7 mouse cellular contexts compared by ENCODE assay signal in the genomic region with DNA sequence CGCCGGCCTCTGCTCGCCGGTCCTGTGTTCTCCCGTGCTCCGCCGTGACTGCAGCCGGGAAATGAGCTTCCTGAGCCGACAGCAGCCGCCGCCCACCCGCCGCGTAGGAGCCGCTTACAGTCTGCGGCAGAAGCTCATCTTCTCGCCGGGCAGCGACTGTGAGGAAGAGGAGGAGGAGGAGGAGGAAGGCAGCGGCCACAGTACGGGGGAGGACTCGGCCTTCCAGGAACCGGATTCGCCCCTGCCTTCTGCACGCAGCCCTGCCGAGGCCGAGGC. TPM values are rescaled to one million over a fixed set of nuclear protein-coding genes. Genes with fewer than 3 reads are reported as not detected.
DNase-seq lines count a peak whose midpoint lies in the region; ATAC-seq and TF ChIP-seq lines count a peak whose summit lies in the region.

No protein-coding gene starts in this region.

- H3K9ac ChIP-seq in hindbrain, embryonic 12.5 days = peak overlapping the region; percentile 82
- peak overlapping the region; percentile 94 for H3K9ac ChIP-seq in midbrain, embryonic 11.5 days (ENCODE audit: low read length)

- H3K4me1 ChIP-seq in lung, adult 2 months (ENCODE audit: control insufficient read depth, insufficient read depth, low read length) = peaks cover 5% of the 10 kb centered on the region
- peaks cover 28% of the 10 kb centered on the region for H3K4me1 ChIP-seq in embryonic facial prominence, embryonic 10.5 days
- H3K4me1 ChIP-seq in hindbrain, embryonic 12.5 days = peaks cover 12% of the 10 kb centered on the region; the same call in 1 of the 2 replicates
- H3K4me1 ChIP-seq in midbrain, embryonic 11.5 days (ENCODE audit: control insufficient read depth, insufficient read depth, low read length) = peaks cover 11% of the 10 kb centered on the region

- peak overlapping the region; percentile 58 for H3K4me2 ChIP-seq in hindbrain, embryonic 12.5 days (replicated peaks)
- peak overlapping the region; percentile 69 for H3K4me2 ChIP-seq in midbrain, embryonic 11.5 days

- H3K27me3 ChIP-seq in embryonic facial prominence, embryonic 10.5 days (replicated peaks; ENCODE audit: low read depth, poor library complexity, severe bottlenecking) = no peaks in the 10 kb centered on the region
- H3K27me3 ChIP-seq in hindbrain, embryonic 12.5 days = no peaks in the 10 kb centered on the region
- H3K27me3 ChIP-seq in midbrain, embryonic 11.5 days (ENCODE audit: control insufficient read depth, insufficient read depth, low read length) = no peaks in the 10 kb centered on the region

- DNase-seq in lung, adult 2 months = no peak
- no peak for DNase-seq in lung, postnatal 14 days
- DNase-seq in embryonic facial prominence, embryonic 10.5 days (ENCODE audit: low spot score) = no peak
- DNase-seq in midbrain, embryonic 11.5 days (ENCODE audit: low spot score, missing footprints) = no peak
- DNase-seq in adrenal gland, postnatal 36 days = no peak
- DNase-seq in cerebellum, postnatal 4 days (ENCODE audit: low spot score in 2 of 2) = no peak

- no peaks in the 10 kb centered on the region for H3K9me3 ChIP-seq in embryonic facial prominence, embryonic 10.5 days
- no peaks in the 10 kb centered on the region for H3K9me3 ChIP-seq in hindbrain, embryonic 12.5 days (replicated peaks)
- H3K9me3 ChIP-seq in midbrain, embryonic 11.5 days (ENCODE audit: control insufficient read depth, low read length) = no peaks in the 10 kb centered on the region

- under 1% methylated on average over 27 of the region's 27 CpGs for WGBS in lung, adult 2 months
- under 1% methylated on average over 27 of the region's 27 CpGs for WGBS in embryonic facial prominence, embryonic 10.5 days
- 0% methylated on average over 27 of the region's 27 CpGs for WGBS in hindbrain, embryonic 12.5 days
- 0% methylated on average over 26 of the region's 27 CpGs for WGBS in midbrain, embryonic 11.5 days

- no peak for ATAC-seq in hindbrain, embryonic 12.5 days (ENCODE audit: low FRiP score)
- peak; percentile 25; the same call in 1 of the 2 replicates for ATAC-seq in midbrain, embryonic 11.5 days (ENCODE audit: low FRiP score)

- no peak for TF ChIP-seq POLR2A in lung, adult 2 months (IDR thresholded peaks at IDR 0.05; ENCODE audit: borderline replicate concordance, extremely low read depth, low read depth, low read length)

- H3K36me3 ChIP-seq in embryonic facial prominence, embryonic 10.5 days (replicated peaks) = peaks cover 29% of the 10 kb centered on the region
- 0 out of 2 replicates have a peak, but pooled peaks cover 3% of the 10 kb centered on the region for H3K36me3 ChIP-seq in hindbrain, embryonic 12.5 days
- peaks cover 2% of the 10 kb centered on the region; the same call in 1 of the 2 replicates for H3K36me3 ChIP-seq in midbrain, embryonic 11.5 days (ENCODE audit: control insufficient read depth, insufficient read depth, low read length)

- no peak for TF ChIP-seq CTCF in lung, adult 2 months (IDR thresholded peaks at IDR 0.05; ENCODE audit: insufficient read depth, low read length)

- H3K4me3 ChIP-seq in lung, adult 2 months (replicated peaks; ENCODE audit: extremely low read depth, low read depth, low read length) = peak overlapping the region; percentile 81
- peak overlapping the region; percentile 99 for H3K4me3 ChIP-seq in embryonic facial prominence, embryonic 10.5 days
- H3K4me3 ChIP-seq in hindbrain, embryonic 12.5 days = peak overlapping the region; percentile 88
- peak overlapping the region; percentile 98 for H3K4me3 ChIP-seq in midbrain, embryonic 11.5 days (ENCODE audit: low read depth, low read length)

- peak overlapping the region; percentile 98 for H3K27ac ChIP-seq in embryonic facial prominence, embryonic 10.5 days (replicated peaks)
- peak overlapping the region; percentile 83 for H3K27ac ChIP-seq in hindbrain, embryonic 12.5 days
- H3K27ac ChIP-seq in midbrain, embryonic 11.5 days (ENCODE audit: low read depth, low read length) = peak overlapping the region; percentile 88

RNA-seq across cellular contexts. Expression of gene Wee1, which starts 0.4 kb away (rescaled TPM):
- 2.9 and 5.9 TPM in 2 replicates for polyA plus RNA-seq in lung, adult 2 months (2012; rRNA removed)
- polyA plus RNA-seq in embryonic facial prominence, embryonic 10.5 days (2016; fragmentation: Nextera tagmentation; extraction: Ambion mirVana) = 28.6 and 29.4 TPM in 2 replicates
- polyA plus RNA-seq in hindbrain, embryonic 12.5 days (2016; fragmentation: Nextera tagmentation; extraction: Ambion mirVana) = 26.3 and 27.1 TPM in 2 replicates
- 31.2 and 32.6 TPM in 2 replicates for polyA plus RNA-seq in midbrain, embryonic 11.5 days (2014; fragmentation: Nextera tagmentation; extraction: Ambion mirVana)
- 10 to 100 TPM; 10.3 to 12.2 TPM for total RNA-seq in adrenal gland, postnatal 36 days (2021)
